Comparison of ENCODE assay signal across 8 mouse cellular contexts in the genomic region with DNA sequence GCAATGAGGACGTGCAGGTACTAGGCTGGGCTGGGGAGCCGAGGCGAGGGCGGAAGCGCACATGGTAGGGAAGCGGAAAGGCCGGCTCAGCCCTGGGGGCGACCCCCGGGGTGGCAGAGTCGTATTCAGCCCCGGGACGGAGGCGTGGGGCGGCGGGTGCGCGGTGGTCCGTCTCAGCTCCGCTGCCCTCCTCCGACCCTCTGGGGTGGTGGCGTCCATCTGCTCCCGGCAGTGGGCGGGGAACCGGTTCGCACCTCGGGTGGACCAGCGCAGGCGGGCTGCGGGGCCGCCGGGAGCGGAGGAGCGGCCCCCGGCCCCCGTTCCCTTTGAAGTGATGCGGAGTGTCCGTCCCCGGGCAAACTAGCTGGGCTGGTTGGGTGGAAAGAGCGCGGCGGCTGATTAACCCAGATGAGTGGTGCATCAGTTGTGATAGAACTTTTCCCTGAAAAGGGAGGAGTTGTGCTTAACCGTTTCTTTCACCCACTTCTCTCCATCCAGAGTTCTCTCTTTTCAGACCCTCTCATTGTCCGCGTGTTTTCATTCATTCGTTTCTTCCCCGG. TPM values are rescaled to one million over a fixed set of nuclear protein-coding genes. Genes with fewer than 3 reads are reported as not detected.
A peak's percentile ranks its signal among the peaks of the same experiment; 100 is the strongest.
DNase-seq lines count a peak whose midpoint lies in the region; ATAC-seq and TF ChIP-seq lines count a peak whose summit lies in the region.

No protein-coding gene starts in this region.

- no peak for TF ChIP-seq POLR2A in bone marrow, adult 2 months (IDR thresholded peaks at IDR 0.05; ENCODE audit: borderline replicate concordance, control insufficient read depth, low read depth, low read length)

- ATAC-seq in forebrain, embryonic 12.5 days (ENCODE audit: low FRiP score) = peak; percentile 84
- ATAC-seq in liver, embryonic 11.5 days (replicated peaks; ENCODE audit: low FRiP score) = peak; percentile 40
- ATAC-seq in stomach, embryonic 14.5 days (ENCODE audit: insufficient number of reproducible peaks, insufficient read depth, low FRiP score, low read depth) = peak; percentile 48; the same call in 1 of the 2 replicates

- no peaks in the 10 kb centered on the region for H3K27me3 ChIP-seq in forebrain, embryonic 12.5 days
- no peaks in the 10 kb centered on the region for H3K27me3 ChIP-seq in liver, embryonic 11.5 days (replicated peaks; ENCODE audit: control insufficient read depth, insufficient read depth, low read length)
- H3K27me3 ChIP-seq in stomach, embryonic 14.5 days (ENCODE audit: control insufficient read depth, insufficient read depth, low read length) = no peaks in the 10 kb centered on the region

- DNase-seq in kidney, postnatal 36 days = peak; percentile 24 to 64
- no peak for DNase-seq in kidney, adult 18-20 months
- DNase-seq in liver, embryonic 11.5 days (ENCODE audit: low spot score) = no peak
- DNase-seq in thymus, postnatal 4 days = no peak
- no peak for DNase-seq in adrenal gland, adult 18-20 months (ENCODE audit: low spot score in 2 of 2)

- H3K9ac ChIP-seq in forebrain, embryonic 12.5 days = peak overlapping the region; percentile 90
- peak overlapping the region; percentile 70 for H3K9ac ChIP-seq in liver, embryonic 11.5 days (ENCODE audit: low read depth, low read length)
- H3K9ac ChIP-seq in stomach, embryonic 14.5 days (replicated peaks; ENCODE audit: low read depth, low read length) = peak overlapping the region; percentile 76

- H3K4me2 ChIP-seq in forebrain, embryonic 12.5 days = peak overlapping the region; percentile 57
- H3K4me2 ChIP-seq in liver, embryonic 11.5 days = peak overlapping the region; percentile 83
- peak overlapping the region; percentile 68 for H3K4me2 ChIP-seq in stomach, embryonic 14.5 days (replicated peaks; ENCODE audit: low read depth, low read length)

- H3K36me3 ChIP-seq in forebrain, embryonic 12.5 days (replicated peaks) = peaks cover 31% of the 10 kb centered on the region
- peaks cover 24% of the 10 kb centered on the region for H3K36me3 ChIP-seq in liver, embryonic 11.5 days (ENCODE audit: control insufficient read depth, insufficient read depth, low read length)
- peaks cover 23% of the 10 kb centered on the region for H3K36me3 ChIP-seq in stomach, embryonic 14.5 days (ENCODE audit: control insufficient read depth, insufficient read depth, low read length)

- peak overlapping the region; percentile 29 for H3K27ac ChIP-seq in bone marrow, adult 2 months (ENCODE audit: control insufficient read depth, insufficient read depth, low read depth, low read length, poor library complexity)
- peak overlapping the region; percentile 76 for H3K27ac ChIP-seq in forebrain, embryonic 12.5 days
- H3K27ac ChIP-seq in liver, embryonic 11.5 days (ENCODE audit: low read depth, low read length) = peak overlapping the region; percentile 83
- H3K27ac ChIP-seq in stomach, embryonic 14.5 days (ENCODE audit: low read length) = peak overlapping the region; percentile 85; the same call in 1 of the 2 replicates

- no peaks in the 10 kb centered on the region for H3K9me3 ChIP-seq in forebrain, embryonic 12.5 days
- no peaks in the 10 kb centered on the region for H3K9me3 ChIP-seq in liver, embryonic 11.5 days (ENCODE audit: control insufficient read depth, low read length)
- H3K9me3 ChIP-seq in stomach, embryonic 14.5 days (ENCODE audit: control insufficient read depth, low read depth, low read length) = no peaks in the 10 kb centered on the region

- H3K4me1 ChIP-seq in bone marrow, adult 2 months (ENCODE audit: control insufficient read depth, insufficient read depth, low read length) = peaks cover 3% of the 10 kb centered on the region
- H3K4me1 ChIP-seq in forebrain, embryonic 12.5 days = peaks cover 23% of the 10 kb centered on the region
- peaks cover 31% of the 10 kb centered on the region for H3K4me1 ChIP-seq in liver, embryonic 11.5 days (replicated peaks; ENCODE audit: control insufficient read depth, insufficient read depth, low read length)
- peaks cover 10% of the 10 kb centered on the region; the same call in 1 of the 2 replicates for H3K4me1 ChIP-seq in stomach, embryonic 14.5 days (ENCODE audit: control insufficient read depth, insufficient read depth, low read length)

- peak overlapping the region; percentile 83 for H3K4me3 ChIP-seq in bone marrow, adult 2 months (replicated peaks; ENCODE audit: control insufficient read depth, low read depth, low read length)
- peak overlapping the region; percentile 96 for H3K4me3 ChIP-seq in forebrain, embryonic 12.5 days (replicated peaks)
- H3K4me3 ChIP-seq in liver, embryonic 11.5 days (ENCODE audit: low read depth, low read length) = peak overlapping the region; percentile 72
- peak overlapping the region; percentile 85 for H3K4me3 ChIP-seq in stomach, embryonic 14.5 days (ENCODE audit: low read depth, low read length)

- WGBS in bone marrow, adult 2 months = under 1% methylated on average over 46 of the region's 46 CpGs
- WGBS in forebrain, embryonic 12.5 days = under 1% methylated on average over 46 of the region's 46 CpGs
- WGBS in liver, embryonic 11.5 days = under 1% methylated on average over 45 of the region's 46 CpGs
- WGBS in stomach, embryonic 14.5 days = under 1% methylated on average over 45 of the region's 46 CpGs

- no peak for TF ChIP-seq CTCF in bone marrow, adult 2 months (IDR thresholded peaks at IDR 0.05; ENCODE audit: control insufficient read depth, insufficient read depth, low read length)

RNA-seq across cellular contexts. Expression of a gene that starts 12.1 kb away (rescaled TPM):
- 18.1 and 29.1 TPM in 2 replicates for polyA plus RNA-seq in bone marrow, adult 2 months (2011; ENCODE audit: insufficient read depth, insufficient read length, low replicate concordance, missing spikeins)
- 109 and 112 TPM in 2 replicates for polyA plus RNA-seq in forebrain, embryonic 12.5 days (2016; fragmentation: Nextera tagmentation; extraction: Ambion mirVana)
- polyA plus RNA-seq in liver, embryonic 11.5 days (2014; fragmentation: Nextera tagmentation; extraction: Ambion mirVana) = 143 and 172 TPM in 2 replicates
- polyA plus RNA-seq in stomach, embryonic 14.5 days (2014; fragmentation: Nextera tagmentation; extraction: Ambion mirVana) = 73.1 and 77.7 TPM in 2 replicates
- 10 to 100 TPM; 44.3 to 64.2 TPM for total RNA-seq in adrenal gland, adult 18-20 months (2021)

Comparison
In these comparisons a context has a peak if more than half of its experiments do, and no peak if none do; other contexts are left out.
1. DNase-seq: peak in kidney, postnatal 36 days (2 of 2); none in kidney, adult 18-20 months (single experiment), liver, embryonic 11.5 days (single experiment), thymus, postnatal 4 days (single experiment) and adrenal gland, adult 18-20 months (0 of 2).
2. H3K27ac ChIP-seq: peak in every context shown above with its lines; median percentile 85 in stomach, embryonic 14.5 days; 83 in liver, embryonic 11.5 days; 76 in forebrain, embryonic 12.5 days; 29 in bone marrow, adult 2 months.
3. Peak in every context shown above with its lines, with median percentiles within 50 percentile points of each other: H3K4me3 ChIP-seq, ATAC-seq, H3K4me2 ChIP-seq and H3K9ac ChIP-seq.